Mouse (Mus musculus) hindbrain, embryonic 14.5 days (tissue): ENCODE measurements around the gene Ago3. TPM values are rescaled to one million over a fixed set of nuclear protein-coding genes. Genes with fewer than 3 reads are reported as not detected.

Source experiments
- ATAC-seq: fragments of 200-750 bp; cut with Nextera tagmentation; 2 replicates; pipeline ENCODE4 v1.8.0; 2017; ENCODE audit warnings: moderate number of reproducible peaks, mild to moderate bottlenecking, moderate TSS enrichment, moderate library complexity; ENCODE audit not compliant: low FRiP score
- DNase-seq: peaks from one replicate; pipeline ENCODE4 v3.0.0-alpha.2; 2015; ENCODE audit warnings: low spot score
- H3K27ac ChIP-seq: fragments of 300-500 bp; sonication (generic); 2 replicates; pipeline ENCODE4 v1.5.1; 2014; ENCODE audit warnings: mild to moderate bottlenecking, moderate library complexity
- H3K27me3 ChIP-seq: fragments of 300-500 bp; sonication (generic); 2 replicates; pipeline ENCODE4 v1.6.1; 2014; ENCODE audit warnings: mild to moderate bottlenecking, low read length, mixed read lengths; ENCODE audit not compliant: control insufficient read depth, insufficient read depth
- H3K36me3 ChIP-seq: fragments of 300-500 bp; sonication (generic); replicated peaks from 2 replicates; pipeline ENCODE4 v1.6.1; 2014; ENCODE audit not compliant: control insufficient read depth, insufficient read depth
- H3K4me1 ChIP-seq: fragments of 300-500 bp; sonication (generic); replicated peaks from 2 replicates; pipeline ENCODE4 v1.6.1; 2014; ENCODE audit warnings: antibody characterized with exemption, low read length, mixed read lengths; ENCODE audit not compliant: control insufficient read depth, insufficient read depth
- H3K4me2 ChIP-seq: fragments of 300-500 bp; sonication (generic); replicated peaks from 2 replicates; pipeline ENCODE4 v1.6.1; 2014; ENCODE audit warnings: mild to moderate bottlenecking, moderate library complexity
- H3K4me3 ChIP-seq: fragments of 300-500 bp; sonication (generic); replicated peaks from 2 replicates; pipeline ENCODE4 v1.5.1; 2014; ENCODE audit warnings: mild to moderate bottlenecking, low read length
- H3K9ac ChIP-seq: fragments of 300-500 bp; sonication (generic); 2 replicates; pipeline ENCODE4 v1.6.1; 2014
- H3K9me3 ChIP-seq: fragments of 300-500 bp; sonication (generic); 2 replicates; pipeline ENCODE4 v1.6.1; 2016; ENCODE audit warnings: low read length; ENCODE audit not compliant: control insufficient read depth
- WGBS: fragments of 180-500 bp; shearing (Covaris S2); extraction: QIAGEN DNeasy Blood & Tissue Kit; methylation state at CpG from one replicate; pipeline ENCODE4 v1.1.7; 2014; 5-methylcytosine and 5-hydroxymethylcytosine counted together
- polyA plus RNA-seq: library from polyadenylated mRNA; unstranded; fragments of >200 nt; fragmentation: Nextera tagmentation; extraction: Ambion mirVana; gene quantifications from 2 replicates; pipeline ENCODE4 v1.2.1, GENCODE M21; 2014

The Ago3 gene
- polyA plus RNA-seq, 1 experiment from 2014 or later, result 19.7 TPM

GRCm38 (mm10) chr4:126306827-126307226 is 122.5 kb downstream of the Ago3 start:
- H3K4me1 ChIP-seq, result no peaks in the 10 kb centered on the region
- DNase-seq (no peak), ATAC-seq (no peak)
- H3K4me2 ChIP-seq, result no peak overlapping the region
- no peaks in the 10 kb centered on the region for H3K36me3 ChIP-seq
- H3K4me3 ChIP-seq, result no peak overlapping the region
- peaks cover 18% of the 10 kb centered on the region for H3K27me3 ChIP-seq
- no peak overlapping the region for H3K9ac ChIP-seq
- no peaks in the 10 kb centered on the region for H3K9me3 ChIP-seq
- WGBS, result 21% methylated on average over 2 of the region's 2 CpGs
- H3K27ac ChIP-seq, result no peak overlapping the region

DNA sequence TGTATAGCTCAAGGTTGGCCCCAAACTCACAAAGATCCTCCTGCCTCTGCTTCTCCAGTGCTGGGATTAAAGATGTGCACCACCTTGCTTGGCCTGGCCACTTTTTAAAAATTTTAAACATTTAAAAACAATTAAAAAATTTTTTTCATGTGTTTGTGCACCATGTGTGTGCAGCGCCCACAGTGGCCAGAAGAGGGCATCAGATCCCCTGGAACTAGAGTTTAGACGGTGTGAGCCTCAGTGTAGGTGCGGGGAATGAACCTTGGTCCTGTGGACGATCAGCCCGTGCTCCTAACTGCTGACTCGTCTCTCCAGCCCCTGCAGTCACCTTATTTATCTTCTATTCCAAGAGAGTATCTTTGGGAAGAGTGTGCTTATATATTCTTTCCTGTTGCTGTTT is 123.3 kb downstream of the Ago3 start:
- no peak for ATAC-seq
- H3K4me2 ChIP-seq, result no peak overlapping the region
- H3K27ac ChIP-seq, result no peak overlapping the region
- no peak overlapping the region for H3K9ac ChIP-seq
- no peaks in the 10 kb centered on the region for H3K9me3 ChIP-seq
- H3K4me1 ChIP-seq, result peaks cover 5% of the 10 kb centered on the region
- H3K36me3 ChIP-seq, result no peaks in the 10 kb centered on the region
- H3K27me3 ChIP-seq, result peaks cover 26% of the 10 kb centered on the region
- no peak for DNase-seq
- no peak overlapping the region for H3K4me3 ChIP-seq
- 88% methylated on average over 6 of the region's 6 CpGs for WGBS

DNA sequence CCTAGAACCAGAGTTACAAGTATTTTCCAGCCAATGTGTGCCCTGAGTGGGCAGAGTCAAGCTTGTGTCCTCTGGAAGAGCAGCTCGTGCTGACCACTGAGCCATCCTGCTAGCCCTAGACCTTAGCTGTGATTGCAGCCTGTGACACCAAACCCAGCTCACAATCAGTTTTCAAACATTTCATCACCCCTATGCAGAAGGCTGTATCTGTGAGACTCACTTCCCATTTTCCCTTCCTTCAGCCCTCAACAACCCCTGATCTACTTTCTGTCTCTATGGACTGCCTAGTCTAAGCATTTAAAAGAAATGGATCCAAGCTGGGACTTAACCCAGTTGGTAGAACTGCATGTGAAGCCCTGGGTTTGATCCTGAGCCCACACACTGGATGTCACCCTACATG is 123.9 kb downstream of the Ago3 start:
- no peak for ATAC-seq
- peaks cover 32% of the 10 kb centered on the region for H3K27me3 ChIP-seq
- no peaks in the 10 kb centered on the region for H3K9me3 ChIP-seq
- no peak overlapping the region for H3K9ac ChIP-seq
- no peak for DNase-seq
- H3K27ac ChIP-seq, result no peak overlapping the region
- no peak overlapping the region for H3K4me3 ChIP-seq
- H3K4me2 ChIP-seq, result no peak overlapping the region
- 93% methylated on average over 1 of the region's 1 CpGs for WGBS
- peaks cover 8% of the 10 kb centered on the region for H3K4me1 ChIP-seq
- H3K36me3 ChIP-seq, result no peaks in the 10 kb centered on the region

- no peak for ATAC-seq
These were observed 125.5 kb downstream of the Ago3 start for GRCm38 (mm10) chr4:126303877-126304276.

GRCm38 (mm10) chr4:126301584-126302309 is 127.6 kb downstream of the Ago3 start:
- WGBS, result 2% methylated on average over 27 of the region's 27 CpGs

More at GRCm38 (mm10) chr4:126303877-126304276, 125.5 kb downstream of the Ago3 start:
- Histone ChIP-seq H3K27me3 (peaks cover 47% of the 10 kb centered on the region), H3K36me3 (no peaks in the 10 kb centered on the region), H3K27ac (no peak overlapping the region), H3K9me3 (no peaks in the 10 kb centered on the region), H3K9ac (no peak overlapping the region), H3K4me1 (peaks cover 8% of the 10 kb centered on the region), H3K4me2 (no peak overlapping the region), H3K4me3 (no peak overlapping the region)
- WGBS, result 72% methylated on average over 4 of the region's 4 CpGs
- no peak for DNase-seq

GRCm38 (mm10) chr4:126300916-126301583 is 128.3 kb downstream of the Ago3 start:
- no peaks in the 10 kb centered on the region for H3K36me3 ChIP-seq
- peaks cover 19% of the 10 kb centered on the region for H3K4me1 ChIP-seq
- peak overlapping the region; percentile 24 for H3K4me3 ChIP-seq
- DNase-seq (no peak), ATAC-seq (no peak)
- peaks cover 72% of the 10 kb centered on the region for H3K27me3 ChIP-seq
- WGBS, result under 1% methylated on average over 50 of the region's 50 CpGs
- no peaks in the 10 kb centered on the region for H3K9me3 ChIP-seq
- peak overlapping the region; percentile 40; the same call in 1 of the 2 replicates for H3K9ac ChIP-seq
- peak overlapping the region; percentile 44 for H3K4me2 ChIP-seq
- no peak overlapping the region for H3K27ac ChIP-seq

More at GRCm38 (mm10) chr4:126301584-126302309, 127.6 kb downstream of the Ago3 start:
- peak overlapping the region; percentile 24 for H3K4me3 ChIP-seq
- ATAC-seq (no peak), DNase-seq (no peak)
- no peak overlapping the region for H3K27ac ChIP-seq
- H3K4me1 ChIP-seq, result peaks cover 15% of the 10 kb centered on the region
- H3K9me3 ChIP-seq, result no peaks in the 10 kb centered on the region
- no peak overlapping the region for H3K9ac ChIP-seq
- peak overlapping the region; percentile 44 for H3K4me2 ChIP-seq
- peaks cover 67% of the 10 kb centered on the region for H3K27me3 ChIP-seq
- H3K36me3 ChIP-seq, result no peaks in the 10 kb centered on the region

DNA sequence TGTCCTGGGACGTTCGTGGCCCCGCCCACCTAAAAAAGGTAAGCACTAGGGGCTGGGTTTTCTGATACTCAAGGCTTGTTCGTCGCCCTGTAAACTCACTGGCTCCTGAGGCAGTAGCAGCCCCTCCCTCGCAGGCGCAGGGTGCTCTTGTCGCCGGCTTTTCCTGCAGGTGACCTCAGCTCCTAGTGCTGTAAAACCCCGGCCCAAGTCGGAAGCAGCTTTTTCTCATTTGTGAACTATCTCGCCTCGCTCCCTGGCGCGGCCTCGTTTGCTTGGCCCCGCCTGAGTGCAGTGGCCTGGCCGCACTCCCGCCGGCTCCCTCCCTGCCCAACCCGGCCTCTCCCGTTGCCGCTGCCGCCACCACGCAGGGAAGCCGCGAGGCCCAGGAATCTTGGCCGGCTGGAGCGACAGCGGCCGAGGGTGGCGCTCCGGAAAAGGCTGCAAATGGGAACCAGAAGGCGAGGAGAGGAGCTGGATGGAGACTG is 132.7 kb downstream of the Ago3 start:
- H3K4me3 ChIP-seq, result peak overlapping the region; percentile 23
- ATAC-seq, result peak; percentile 53; the same call in 1 of the 2 replicates
- DNase-seq, result peak; percentile 43
- H3K36me3 ChIP-seq, result no peaks in the 10 kb centered on the region
- peak overlapping the region; percentile 59 for H3K4me2 ChIP-seq
- H3K9me3 ChIP-seq, result no peaks in the 10 kb centered on the region
- under 1% methylated on average over 34 of the region's 34 CpGs for WGBS
- no peak overlapping the region for H3K27ac ChIP-seq
- H3K27me3 ChIP-seq, result peaks cover 59% of the 10 kb centered on the region
- peaks cover 19% of the 10 kb centered on the region for H3K4me1 ChIP-seq
- H3K9ac ChIP-seq, result peak overlapping the region; percentile 49

GRCm38 (mm10) chr4:126295937-126296336 is 133.4 kb downstream of the Ago3 start:
- Histone ChIP-seq H3K9me3 (no peaks in the 10 kb centered on the region), H3K9ac (no peak overlapping the region), H3K4me2 (peak overlapping the region; percentile 59; the same call in 1 of the 2 replicates), H3K36me3 (no peaks in the 10 kb centered on the region), H3K27me3 (peaks cover 51% of the 10 kb centered on the region), H3K4me1 (peaks cover 13% of the 10 kb centered on the region), H3K27ac (no peak overlapping the region), H3K4me3 (no peak overlapping the region)
- DNase-seq, result no peak
- ATAC-seq, result no peak
- WGBS, result 36% methylated on average over 4 of the region's 4 CpGs

DNA sequence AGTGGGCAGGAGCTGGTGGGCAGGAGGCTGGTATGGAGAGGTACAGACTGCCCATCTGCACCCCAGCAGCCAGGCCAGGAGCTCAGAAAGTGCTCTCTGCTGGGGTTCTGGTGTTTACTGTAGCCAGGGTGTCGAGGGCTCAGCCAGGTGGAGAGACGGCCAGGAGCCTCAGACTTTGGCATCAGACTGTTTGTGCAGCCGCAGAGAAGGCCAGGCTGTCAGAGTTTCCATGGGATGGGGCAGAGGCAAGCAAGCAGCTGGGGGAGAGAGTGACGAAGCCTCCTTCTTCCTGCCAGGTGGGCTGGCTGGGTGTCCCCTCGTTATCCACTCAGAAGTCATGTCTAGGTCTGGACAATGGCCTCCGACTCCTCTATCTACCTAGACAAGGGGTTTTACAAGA is 134.2 kb downstream of the Ago3 start:
- 71% methylated on average over 6 of the region's 6 CpGs for WGBS
- Histone ChIP-seq H3K9me3 (no peaks in the 10 kb centered on the region), H3K27me3 (peaks cover 43% of the 10 kb centered on the region), H3K4me3 (no peak overlapping the region), H3K4me1 (peaks cover 11% of the 10 kb centered on the region), H3K4me2 (no peak overlapping the region), H3K9ac (no peak overlapping the region), H3K36me3 (no peaks in the 10 kb centered on the region), H3K27ac (no peak overlapping the region)
- ATAC-seq (no peak), DNase-seq (no peak)
